26 mouse cellular contexts compared by ENCODE assay signal in genomic region chr5:111521866-111522265, GRCm38 (mm10).
DNase-seq lines count a peak whose midpoint lies in the region; ATAC-seq and TF ChIP-seq lines count a peak whose summit lies in the region.
"Had no signal": no experiment of that assay in that cellular context is flagged by ENCODE, and none has a peak within 500 bp of the region (broad histone marks: within the 10 kb centered on the region; RNA-seq: fewer than 3 reads in every experiment).

No protein-coding gene starts in this region.

- 0 out of 2 replicates have a peak overlapping the region, but pooled peaks have one; percentile 20 for H3K9ac ChIP-seq in liver, embryonic 11.5 days (ENCODE audit: low read depth, low read length)
- H3K9ac ChIP-seq in liver, embryonic 12.5 days: no peak overlapping the region
- no peak overlapping the region for H3K9ac ChIP-seq in embryonic facial prominence, embryonic 14.5 days (ENCODE audit: low read depth, low read length)
- H3K9ac ChIP-seq: intestine, embryonic 15.5 days; limb, embryonic 15.5 days; liver, embryonic 15.5 days; lung, embryonic 14.5 days; midbrain, embryonic 12.5 days; neural tube, embryonic 13.5 days had no signal

- 75% methylated on average over 2 of the region's 2 CpGs for WGBS in liver, embryonic 11.5 days
- 64% methylated on average over 2 of the region's 2 CpGs for WGBS in liver, embryonic 12.5 days (ENCODE audit: insufficient replicate concordance)
- WGBS in embryonic facial prominence, embryonic 14.5 days: 49% methylated on average over 2 of the region's 2 CpGs

- peaks cover 4% of the 10 kb centered on the region for H3K27me3 ChIP-seq in liver, embryonic 11.5 days (replicated peaks; ENCODE audit: control insufficient read depth, insufficient read depth, low read length)
- H3K27me3 ChIP-seq in liver, embryonic 12.5 days (replicated peaks): peaks cover 11% of the 10 kb centered on the region; the same call in 1 of the 2 replicates
- no peaks in the 10 kb centered on the region for H3K27me3 ChIP-seq in embryonic facial prominence, embryonic 14.5 days (replicated peaks; ENCODE audit: control insufficient read depth, insufficient read depth, low read length)
- H3K27me3 ChIP-seq: intestine, embryonic 15.5 days had no signal

- ATAC-seq in liver, embryonic 11.5 days (replicated peaks; ENCODE audit: low FRiP score): no peak
- no peak for ATAC-seq in liver, embryonic 12.5 days
- 0 out of 2 replicates have a peak, but pooled peaks have one; percentile 13 for ATAC-seq in embryonic facial prominence, embryonic 14.5 days (ENCODE audit: low read depth)
- ATAC-seq: CD4-positive, CD25-positive, alpha-beta regulatory T cell, adult 4 months; hindbrain, postnatal 0 days; intestine, embryonic 15.5 days had no signal

- no peak overlapping the region for H3K4me2 ChIP-seq in liver, embryonic 11.5 days
- no peak overlapping the region for H3K4me2 ChIP-seq in liver, embryonic 12.5 days
- H3K4me2 ChIP-seq in embryonic facial prominence, embryonic 14.5 days (ENCODE audit: low read depth, low read length): no peak overlapping the region
- H3K4me2 ChIP-seq: intestine, embryonic 15.5 days; limb, embryonic 15.5 days; liver, embryonic 15.5 days; lung, embryonic 14.5 days; midbrain, embryonic 12.5 days; neural tube, embryonic 13.5 days had no signal

- no peaks in the 10 kb centered on the region for H3K9me3 ChIP-seq in liver, embryonic 11.5 days (ENCODE audit: control insufficient read depth, low read length)
- no peaks in the 10 kb centered on the region for H3K9me3 ChIP-seq in liver, embryonic 12.5 days (replicated peaks)
- H3K9me3 ChIP-seq in embryonic facial prominence, embryonic 14.5 days (ENCODE audit: control insufficient read depth, low read length): no peaks in the 10 kb centered on the region
- H3K9me3 ChIP-seq: intestine, embryonic 15.5 days; limb, embryonic 15.5 days; liver, embryonic 15.5 days; midbrain, embryonic 12.5 days; neural tube, embryonic 13.5 days had no signal

- DNase-seq in gastrocnemius, adult 2 months: peak; percentile 65
- DNase-seq in gastrocnemius, postnatal 10 days: no peak
- no peak for DNase-seq in liver, embryonic 11.5 days (ENCODE audit: low spot score)
- DNase-seq in embryonic facial prominence, embryonic 14.5 days (ENCODE audit: low spot score): no peak
- no peak for DNase-seq in lung, postnatal 10 days
- no peak for DNase-seq in left cerebral cortex, adult 9 months (ENCODE audit: low spot score in 2 of 2)
- DNase-seq: adrenal gland, postnatal 25 days; cerebellum, adult 11-12 months; cerebellum, adult 9-11 months; kidney, adult 2 months; kidney, postnatal 36 days; lung, embryonic 14.5 days; lung, postnatal 36 days; right cerebral cortex, postnatal 4 days; thymus, adult 2 months; thymus, postnatal 4 days had no signal

- intact Hi-C loops in gastrocnemius, adult 2 months (cut with DNase I): no loop called here

- H3K36me3 ChIP-seq in liver, embryonic 11.5 days (ENCODE audit: control insufficient read depth, insufficient read depth, low read length): no peaks in the 10 kb centered on the region
- H3K36me3 ChIP-seq in liver, embryonic 12.5 days: no peaks in the 10 kb centered on the region
- H3K36me3 ChIP-seq in embryonic facial prominence, embryonic 14.5 days (ENCODE audit: control insufficient read depth, insufficient read depth, low read length): no peaks in the 10 kb centered on the region
- H3K36me3 ChIP-seq: intestine, embryonic 15.5 days; limb, embryonic 15.5 days; liver, embryonic 15.5 days; midbrain, embryonic 12.5 days; neural tube, embryonic 13.5 days had no signal

- no peak overlapping the region for H3K4me3 ChIP-seq in gastrocnemius, adult 2 months
- H3K4me3 ChIP-seq in liver, embryonic 11.5 days (ENCODE audit: low read depth, low read length): no peak overlapping the region
- no peak overlapping the region for H3K4me3 ChIP-seq in liver, embryonic 12.5 days
- no peak overlapping the region for H3K4me3 ChIP-seq in embryonic facial prominence, embryonic 14.5 days (ENCODE audit: low read depth, low read length)
- H3K4me3 ChIP-seq: intestine, embryonic 15.5 days; layer of hippocampus, adult 2 months; left cerebral cortex, adult 2 months; limb, embryonic 15.5 days; liver, embryonic 15.5 days; midbrain, embryonic 12.5 days; neural tube, embryonic 13.5 days had no signal

- peak overlapping the region; percentile 84 for H3K27ac ChIP-seq in gastrocnemius, adult 2 months
- H3K27ac ChIP-seq in liver, embryonic 11.5 days (ENCODE audit: low read depth, low read length): no peak overlapping the region
- H3K27ac ChIP-seq in liver, embryonic 12.5 days: no peak overlapping the region
- no peak overlapping the region for H3K27ac ChIP-seq in embryonic facial prominence, embryonic 14.5 days (replicated peaks; ENCODE audit: low read depth, low read length)
- H3K27ac ChIP-seq: hindbrain, postnatal 0 days; intestine, embryonic 15.5 days; layer of hippocampus, adult 2 months; left cerebral cortex, adult 2 months; limb, embryonic 15.5 days; liver, embryonic 15.5 days; midbrain, embryonic 12.5 days; neural tube, embryonic 13.5 days had no signal

- no peak for TF ChIP-seq CTCF in gastrocnemius, adult 2 months (IDR thresholded peaks at IDR 0.05)

- H3K4me1 ChIP-seq in liver, embryonic 11.5 days (replicated peaks; ENCODE audit: control insufficient read depth, insufficient read depth, low read length): peaks cover 13% of the 10 kb centered on the region
- peaks cover 30% of the 10 kb centered on the region for H3K4me1 ChIP-seq in liver, embryonic 12.5 days
- peaks cover 4% of the 10 kb centered on the region; the same call in 1 of the 2 replicates for H3K4me1 ChIP-seq in embryonic facial prominence, embryonic 14.5 days (ENCODE audit: control insufficient read depth, insufficient read depth, low read length)
